Mouse (Mus musculus) liver, embryonic 16.5 days (tissue): Measurements from ENCODE around the gene Ppig. TPM values are rescaled to one million over a fixed set of nuclear protein-coding genes. Genes with fewer than 3 reads are reported as not detected.
"Not testable (repeated sequence)": the region's sequence is repeated elsewhere in the genome, so short reads cannot be mapped to it uniquely, and the experiment has no call there.

Source experiments
- ATAC-seq: fragments of 200-750 bp; cut with Nextera tagmentation; 2 replicates; pipeline ENCODE4 v1.8.0; 2017; ENCODE audit warnings: low read depth, mild to moderate bottlenecking, moderate number of reproducible peaks, moderate library complexity
- H3K27ac ChIP-seq: fragments of 300-500 bp; sonication (generic); 2 replicates; pipeline ENCODE4 v1.5.1; 2014; ENCODE audit warnings: mild to moderate bottlenecking, low read length
- H3K27me3 ChIP-seq: fragments of 300-500 bp; sonication (generic); 2 replicates; pipeline ENCODE4 v1.6.1; 2014; ENCODE audit warnings: low read depth, low read length, mixed read lengths; ENCODE audit not compliant: control insufficient read depth, insufficient read depth
- H3K36me3 ChIP-seq: fragments of 300-500 bp; sonication (generic); 2 replicates; pipeline ENCODE4 v1.6.1; 2014; ENCODE audit warnings: mild to moderate bottlenecking; ENCODE audit not compliant: control insufficient read depth, insufficient read depth
- H3K4me1 ChIP-seq: fragments of 300-500 bp; sonication (generic); 2 replicates; pipeline ENCODE4 v1.6.1; 2014; ENCODE audit warnings: low read depth, low read length, mixed read lengths; ENCODE audit not compliant: control insufficient read depth
- H3K4me2 ChIP-seq: fragments of 300-500 bp; sonication (generic); 2 replicates; pipeline ENCODE4 v1.6.1; 2014; ENCODE audit warnings: low read depth, low read length, mixed read lengths
- H3K4me3 ChIP-seq: fragments of 300-500 bp; sonication (generic); 2 replicates; pipeline ENCODE4 v1.5.1; 2014; ENCODE audit warnings: low read depth, mild to moderate bottlenecking, low read length
- H3K9ac ChIP-seq: fragments of 300-500 bp; sonication (generic); 2 replicates; pipeline ENCODE4 v1.6.1; 2014; ENCODE audit warnings: low read depth, low read length
- H3K9me3 ChIP-seq: fragments of 300-500 bp; sonication (generic); replicated peaks from 2 replicates; pipeline ENCODE4 v1.6.1; 2016; ENCODE audit warnings: low read length; ENCODE audit not compliant: control insufficient read depth
- WGBS: fragments of 180-500 bp; shearing (Covaris S2); extraction: QIAGEN DNeasy Blood & Tissue Kit; methylation state at CpG from one replicate; pipeline ENCODE4 v1.1.7; 2014; ENCODE audit not compliant: insufficient replicate concordance; 5-methylcytosine and 5-hydroxymethylcytosine counted together
- polyA plus RNA-seq: library from polyadenylated mRNA; unstranded; fragments of >200 nt; fragmentation: Nextera tagmentation; extraction: Ambion mirVana; gene quantifications from 2 replicates; pipeline ENCODE4 v1.2.1, GENCODE M21; 2015

The Ppig gene
- 45.7 and 49.5 TPM in 2 replicates for polyA plus RNA-seq

DNA sequence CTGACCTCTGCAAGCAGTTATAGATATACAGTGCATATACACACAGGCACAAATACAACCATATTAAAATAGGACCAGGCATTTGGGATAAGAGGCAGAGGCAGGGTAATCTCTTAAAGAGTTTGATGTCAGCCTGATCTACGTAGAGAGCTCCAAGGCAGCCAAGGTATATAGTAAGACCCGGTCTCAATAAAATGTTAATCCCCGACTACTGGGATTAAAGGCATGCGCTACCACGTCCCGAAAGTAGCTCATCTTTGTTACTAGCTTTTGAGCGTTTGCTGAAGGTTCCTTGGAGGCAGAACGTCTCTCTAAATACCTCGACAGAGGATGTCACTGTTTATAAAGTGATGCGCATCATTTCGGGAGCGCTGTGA is at the start of gene Ppig:
Ppig (plus strand) TSS at position 273 of the 377 bp plus-strand sequence.
- Histone ChIP-seq H3K4me3 (peak within 1 kb of the TSS; percentile 83), H3K36me3 (no peaks in the 10 kb centered on the region), H3K4me1 (peaks cover 7% of the 10 kb centered on the region), H3K9me3 (no peaks in the 10 kb centered on the region), H3K27me3 (no peaks in the 10 kb centered on the region; the same call in 1 of the 2 replicates), H3K4me2 (peak within 1 kb of the TSS; percentile 88), H3K9ac (peak within 1 kb of the TSS; percentile 80), H3K27ac (peak within 1 kb of the TSS; percentile 82)
- WGBS = 4% methylated on average over 12 of the region's 12 CpGs
- ATAC-seq = no peak

DNA sequence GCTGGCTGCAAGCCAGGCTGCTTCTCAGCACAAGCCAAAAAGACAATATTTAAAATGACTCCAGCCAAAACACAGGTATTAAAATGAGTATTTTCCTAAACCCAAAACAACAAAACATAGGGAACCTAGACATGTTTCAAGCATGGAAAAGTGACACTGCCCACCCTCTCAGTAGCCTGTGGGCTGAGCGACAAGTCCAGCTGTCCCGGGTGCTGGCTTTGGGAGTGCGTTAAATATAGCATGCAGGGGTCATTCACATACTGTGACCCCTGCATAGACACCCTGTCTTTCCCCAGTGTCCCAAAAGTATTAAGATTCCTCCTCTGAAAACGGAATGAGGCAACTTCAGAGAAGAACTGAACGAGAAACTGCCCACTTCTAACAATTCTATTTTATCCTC is 48.6 kb upstream of the Ppig start:
- no peaks in the 10 kb centered on the region for H3K4me1 ChIP-seq
- no peaks in the 10 kb centered on the region for H3K9me3 ChIP-seq
- WGBS = 59% methylated on average over 5 of the region's 5 CpGs
- ATAC-seq = no peak
- H3K27me3 ChIP-seq = no peaks in the 10 kb centered on the region
- H3K4me2 ChIP-seq = no peak overlapping the region
- H3K4me3 ChIP-seq = no peak overlapping the region
- H3K9ac ChIP-seq = no peak overlapping the region
- H3K27ac ChIP-seq = no peak overlapping the region
- no peaks in the 10 kb centered on the region for H3K36me3 ChIP-seq

DNA sequence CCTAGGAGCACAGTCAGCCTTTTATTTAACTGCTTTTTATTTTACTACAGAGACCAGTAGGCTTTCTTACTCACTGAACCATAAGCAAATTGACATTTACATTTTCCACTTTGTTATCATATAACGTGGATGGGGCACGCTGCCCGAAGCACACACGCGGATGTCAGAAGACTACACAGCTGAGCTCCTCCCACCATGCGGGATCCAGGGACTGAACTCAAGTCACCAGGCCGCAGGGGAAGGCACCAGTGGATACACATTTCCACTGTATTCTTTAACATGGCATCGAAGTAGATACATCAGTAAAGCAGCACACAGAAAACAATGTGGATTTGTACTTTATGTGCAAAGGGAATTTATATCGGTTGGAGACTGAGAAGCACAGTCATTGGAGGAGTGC is 47.1 kb upstream of the Ppig start:
- no peak overlapping the region for H3K9ac ChIP-seq
- no peak overlapping the region for H3K4me3 ChIP-seq
- no peak overlapping the region for H3K4me2 ChIP-seq
- H3K9me3 ChIP-seq = no peaks in the 10 kb centered on the region
- H3K27ac ChIP-seq = no peak overlapping the region
- no peak for ATAC-seq
- no peaks in the 10 kb centered on the region for H3K36me3 ChIP-seq
- no peaks in the 10 kb centered on the region for H3K4me1 ChIP-seq
- WGBS = 80% methylated on average over 9 of the region's 9 CpGs
- H3K27me3 ChIP-seq = no peaks in the 10 kb centered on the region

DNA sequence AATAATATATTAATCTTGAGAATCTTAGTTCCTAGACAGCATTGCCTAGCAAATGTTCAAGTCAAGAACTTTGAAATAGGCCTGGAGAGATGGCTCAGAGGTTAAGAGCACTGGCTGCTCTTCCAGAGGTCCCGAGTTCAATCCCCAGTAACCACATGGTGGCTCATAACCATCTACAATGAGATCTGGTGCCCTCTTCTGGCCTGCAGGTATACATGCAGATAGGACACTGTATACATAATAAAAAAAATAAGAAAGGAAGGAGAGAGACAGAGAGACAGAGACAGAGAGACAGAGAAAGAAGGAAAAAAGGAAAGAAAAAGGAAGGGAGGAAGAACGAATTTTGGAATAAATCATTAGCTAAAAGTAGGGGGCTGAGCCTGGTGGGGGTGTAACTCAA is 45.6 kb upstream of the Ppig start:
- Histone ChIP-seq H3K4me2 (no peak overlapping the region), H3K9me3 (no peaks in the 10 kb centered on the region), H3K4me3 (no peak overlapping the region), H3K27me3 (no peaks in the 10 kb centered on the region), H3K27ac (no peak overlapping the region), H3K36me3 (no peaks in the 10 kb centered on the region), H3K4me1 (no peaks in the 10 kb centered on the region), H3K9ac (no peak overlapping the region)
- ATAC-seq = no peak
- WGBS = 24% methylated on average over 2 of the region's 2 CpGs

DNA sequence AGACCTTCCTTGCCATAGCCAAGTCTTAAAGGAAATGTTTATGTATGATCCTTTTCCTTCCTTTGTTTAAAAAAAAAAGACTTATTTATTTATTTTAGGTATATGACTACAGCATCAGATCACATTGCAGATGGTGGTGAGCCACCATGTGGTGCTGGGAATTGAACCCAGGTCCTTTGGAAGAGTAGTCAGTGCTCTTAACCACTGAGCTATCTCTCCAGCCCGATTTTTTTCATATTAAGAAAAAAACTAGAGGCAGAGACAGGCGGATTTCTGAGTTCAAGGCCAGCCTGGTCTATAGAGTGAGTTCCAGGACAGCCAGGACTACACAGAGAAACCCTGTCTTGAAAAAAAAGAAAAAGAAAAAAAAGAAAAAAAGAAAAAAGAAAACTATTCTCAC is 45.1 kb upstream of the Ppig start:
- not testable (repeated sequence) for H3K27me3 ChIP-seq, H3K4me3 ChIP-seq, H3K36me3 ChIP-seq, H3K9me3 ChIP-seq, H3K4me1 ChIP-seq, H3K27ac ChIP-seq, H3K4me2 ChIP-seq, H3K9ac ChIP-seq, ATAC-seq
- WGBS = 49% methylated on average over 2 of the region's 2 CpGs

DNA sequence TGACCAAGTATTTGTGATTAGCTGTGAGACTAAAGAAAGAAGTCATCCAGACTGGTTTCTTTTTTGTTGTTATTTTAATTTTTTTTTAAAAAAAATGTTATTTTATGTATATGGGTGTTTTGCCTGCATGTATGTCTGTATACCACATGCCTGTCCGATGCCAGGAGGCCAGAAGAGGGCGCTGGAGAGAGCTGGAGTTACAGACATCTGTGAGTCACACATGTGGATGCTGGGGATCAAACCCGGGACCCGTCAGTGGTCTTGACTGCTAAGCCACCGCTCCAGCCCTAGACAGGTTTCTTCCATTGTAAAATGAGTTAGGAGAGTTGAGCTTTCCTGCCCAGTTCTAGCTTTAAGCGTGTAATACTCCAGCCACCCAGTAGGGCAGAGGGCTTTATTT is 42.4 kb upstream of the Ppig start:
- Histone ChIP-seq H3K27me3 (no peaks in the 10 kb centered on the region), H3K36me3 (no peaks in the 10 kb centered on the region), H3K4me2 (no peak overlapping the region), H3K27ac (no peak overlapping the region), H3K9ac (no peak overlapping the region), H3K4me3 (no peak overlapping the region), H3K9me3 (no peaks in the 10 kb centered on the region), H3K4me1 (no peaks in the 10 kb centered on the region)
- no peak for ATAC-seq
- 49% methylated on average over 6 of the region's 6 CpGs for WGBS

DNA sequence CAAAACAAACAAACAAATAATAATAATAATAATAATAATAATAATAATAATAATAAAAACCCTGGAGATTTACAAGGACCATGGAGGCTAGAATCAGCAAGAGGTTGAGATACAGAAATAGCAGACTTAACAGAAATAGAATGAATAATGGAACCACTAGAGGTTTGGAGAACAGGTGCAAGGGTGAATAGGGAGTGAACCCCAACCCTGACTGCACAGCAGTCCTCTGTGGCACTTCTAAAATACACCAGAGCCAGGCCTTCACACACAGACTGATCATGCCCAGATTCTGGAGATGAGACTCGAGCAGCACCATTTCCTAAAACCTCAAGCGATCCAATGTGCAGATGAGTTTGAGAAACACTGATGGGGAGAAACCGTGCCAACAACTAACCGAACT is 40.4 kb upstream of the Ppig start:
- no peaks in the 10 kb centered on the region for H3K27me3 ChIP-seq
- H3K9me3 ChIP-seq = no peaks in the 10 kb centered on the region
- 78% methylated on average over 4 of the region's 4 CpGs for WGBS
- no peaks in the 10 kb centered on the region for H3K36me3 ChIP-seq
- no peak overlapping the region for H3K27ac ChIP-seq
- no peak for ATAC-seq
- no peak overlapping the region for H3K4me3 ChIP-seq
- no peaks in the 10 kb centered on the region for H3K4me1 ChIP-seq
- H3K4me2 ChIP-seq = no peak overlapping the region
- no peak overlapping the region for H3K9ac ChIP-seq

DNA sequence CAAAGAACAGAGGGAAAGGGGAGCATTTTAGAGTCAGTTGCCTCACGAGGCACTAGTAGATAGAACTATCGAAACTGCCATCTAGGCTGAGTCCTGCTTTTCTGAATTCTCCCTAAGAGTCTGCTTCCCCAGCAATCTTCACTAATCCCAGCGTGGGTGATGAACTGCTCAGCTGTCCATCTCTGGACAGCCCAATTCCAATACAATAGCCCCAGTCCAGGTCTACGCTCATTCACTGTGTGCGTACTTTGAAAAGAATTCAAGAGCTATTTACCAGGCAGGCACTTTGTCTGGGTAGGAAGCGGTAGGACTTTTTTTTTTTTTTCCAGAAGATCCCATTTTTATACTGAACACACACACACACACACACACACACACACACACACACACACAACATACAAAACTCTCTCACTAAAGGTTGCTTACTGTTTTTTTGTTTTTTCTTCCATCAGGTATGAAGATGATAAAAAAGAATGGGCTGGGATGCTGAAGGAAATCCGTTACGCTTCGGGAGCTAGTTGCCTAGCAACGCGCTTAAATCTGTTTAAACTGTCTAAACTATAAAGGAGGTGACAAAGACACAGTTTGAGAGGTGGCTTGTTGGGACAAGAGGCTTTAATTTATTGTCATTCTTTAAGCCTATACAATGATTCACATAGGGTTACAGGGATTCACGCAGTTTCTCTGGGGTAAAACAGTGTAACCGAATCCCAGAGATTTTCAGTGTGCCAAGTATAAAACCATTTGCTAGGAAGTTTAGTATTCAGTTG is 39.1 kb upstream of the Ppig start:
- H3K4me3 ChIP-seq = no peak overlapping the region
- no peaks in the 10 kb centered on the region for H3K4me1 ChIP-seq
- no peaks in the 10 kb centered on the region for H3K27me3 ChIP-seq
- H3K9ac ChIP-seq = no peak overlapping the region
- H3K27ac ChIP-seq = no peak overlapping the region
- no peaks in the 10 kb centered on the region for H3K36me3 ChIP-seq
- 80% methylated on average over 13 of the region's 13 CpGs for WGBS
- ATAC-seq = no peak
- no peak overlapping the region for H3K4me2 ChIP-seq
- no peaks in the 10 kb centered on the region for H3K9me3 ChIP-seq

DNA sequence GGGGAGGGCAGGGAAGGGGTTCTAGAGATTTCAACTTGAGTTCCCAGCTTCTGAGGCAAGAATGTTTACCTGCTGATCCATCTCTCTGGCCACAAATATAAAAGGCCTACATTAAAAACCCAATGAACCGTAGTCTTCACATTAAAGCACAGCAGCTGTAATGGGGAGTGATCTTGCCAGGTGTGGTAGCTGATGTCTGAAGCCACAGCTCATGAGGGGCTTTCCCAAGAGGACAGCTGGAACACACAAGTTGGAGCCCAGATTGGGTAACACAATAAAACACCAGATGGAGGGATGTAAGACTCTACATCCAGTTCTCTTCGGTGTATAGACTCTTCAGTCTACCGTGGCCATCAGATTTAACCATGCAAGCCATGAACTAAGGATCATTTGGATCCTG is 37.9 kb upstream of the Ppig start:
- Histone ChIP-seq H3K4me3 (no peak overlapping the region), H3K27ac (no peak overlapping the region), H3K36me3 (no peaks in the 10 kb centered on the region), H3K4me2 (no peak overlapping the region), H3K27me3 (no peaks in the 10 kb centered on the region), H3K4me1 (no peaks in the 10 kb centered on the region), H3K9ac (no peak overlapping the region), H3K9me3 (no peaks in the 10 kb centered on the region)
- no peak for ATAC-seq
- WGBS = 74% methylated on average over 3 of the region's 3 CpGs
